Mouse (Mus musculus) lung, embryonic 15.5 days (tissue): ENCODE measurements around the gene Wfdc18. TPM values are rescaled to one million over a fixed set of nuclear protein-coding genes. Genes with fewer than 3 reads are reported as not detected.
A peak's percentile ranks its signal among the peaks of the same experiment; 100 is the strongest.

Experiments
- ATAC-seq: fragments of 200-750 bp; cut with Nextera tagmentation; 2 replicates; pipeline ENCODE4 v1.8.0; 2017; ENCODE audit warnings: moderate number of reproducible peaks, borderline replicate concordance; ENCODE audit not compliant: low FRiP score, low TSS enrichment; ENCODE audit errors: extremely low read depth
- H3K27ac ChIP-seq: fragments of 300-500 bp; sonication (generic); 2 replicates; pipeline ENCODE4 v1.5.1; 2015; ENCODE audit warnings: moderate library complexity, mild to moderate bottlenecking, inconsistent platforms
- H3K27me3 ChIP-seq: fragments of 300-500 bp; sonication (generic); 2 replicates; pipeline ENCODE4 v1.6.1; 2015; ENCODE audit warnings: inconsistent platforms
- H3K36me3 ChIP-seq: fragments of 300-500 bp; sonication (generic); 2 replicates; pipeline ENCODE4 v1.6.1; 2015; ENCODE audit warnings: inconsistent platforms
- H3K4me1 ChIP-seq: fragments of 300-500 bp; sonication (generic); 2 replicates; pipeline ENCODE4 v1.6.1; 2015; ENCODE audit warnings: inconsistent platforms
- H3K4me2 ChIP-seq: fragments of 300-500 bp; sonication (generic); 2 replicates; pipeline ENCODE4 v1.6.1; 2015; ENCODE audit warnings: inconsistent platforms, mild to moderate bottlenecking, moderate library complexity
- H3K4me3 ChIP-seq: fragments of 300-500 bp; sonication (generic); 2 replicates; pipeline ENCODE4 v1.5.1; 2015; ENCODE audit warnings: mild to moderate bottlenecking, inconsistent platforms
- H3K9ac ChIP-seq: fragments of 300-500 bp; sonication (generic); 2 replicates; pipeline ENCODE4 v1.6.1; 2015; ENCODE audit warnings: inconsistent platforms
- H3K9me3 ChIP-seq: fragments of 300-500 bp; sonication (generic); 2 replicates; pipeline ENCODE4 v1.6.1; 2016; ENCODE audit warnings: inconsistent platforms
- WGBS: fragments of 180-500 bp; shearing (Covaris S2); methylation state at CpG from one replicate; pipeline ENCODE4 v1.1.7; 2015; 5-methylcytosine and 5-hydroxymethylcytosine counted together
- polyA plus RNA-seq: library from polyadenylated mRNA; unstranded; fragments of >200 nt; fragmentation: Nextera tagmentation; extraction: Ambion mirVana; gene quantifications from 2 replicates; pipeline ENCODE4 v1.2.1, GENCODE M21; 2015

The Wfdc18 gene
- polyA plus RNA-seq, 1 experiment from 2014 or later, result 2.4 TPM

- no peaks in the 10 kb centered on the region for H3K36me3 ChIP-seq
- H3K27me3 ChIP-seq, result no peaks in the 10 kb centered on the region
- no peak overlapping the region for H3K9ac ChIP-seq
- H3K9me3 ChIP-seq, result no peaks in the 10 kb centered on the region
- H3K4me1 ChIP-seq, result no peaks in the 10 kb centered on the region
- H3K4me2 ChIP-seq, result no peak overlapping the region
- H3K4me3 ChIP-seq, result no peak overlapping the region
- no peak for ATAC-seq
- WGBS, result 65% methylated on average over 3 of the region's 3 CpGs
- H3K27ac ChIP-seq, result no peak overlapping the region
Observed at GRCm38 (mm10) chr11:83728757-83729432, 20.1 kb downstream of the Wfdc18 start.

DNA sequence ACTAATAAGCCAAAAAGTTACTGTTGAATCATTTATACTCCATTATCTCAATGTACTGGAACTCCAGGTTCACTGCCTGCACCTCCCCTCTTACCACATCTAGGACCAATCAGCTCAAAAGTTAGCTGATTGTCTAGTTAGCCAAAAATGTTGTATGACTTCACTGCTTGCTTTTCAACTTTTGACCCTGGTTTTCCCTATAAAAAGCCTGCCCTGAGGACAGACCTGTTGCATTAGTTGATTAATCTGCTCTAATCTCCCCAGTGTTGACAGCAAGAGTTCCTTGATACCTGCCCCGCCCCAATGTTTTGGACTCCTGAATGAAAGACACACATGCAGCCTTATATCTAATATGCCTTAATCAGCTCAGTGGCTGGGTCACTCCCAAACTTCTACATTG lies 22.3 kb downstream of the Wfdc18 start:
- no peaks in the 10 kb centered on the region for H3K4me1 ChIP-seq
- no peaks in the 10 kb centered on the region for H3K36me3 ChIP-seq
- no peak overlapping the region for H3K27ac ChIP-seq
- no peak overlapping the region for H3K4me3 ChIP-seq
- no peak overlapping the region for H3K4me2 ChIP-seq
- no peak overlapping the region for H3K9ac ChIP-seq
- no peaks in the 10 kb centered on the region for H3K9me3 ChIP-seq
- ATAC-seq, result no peak
- no peaks in the 10 kb centered on the region for H3K27me3 ChIP-seq
- 82% methylated on average over 1 of the region's 1 CpGs for WGBS

DNA sequence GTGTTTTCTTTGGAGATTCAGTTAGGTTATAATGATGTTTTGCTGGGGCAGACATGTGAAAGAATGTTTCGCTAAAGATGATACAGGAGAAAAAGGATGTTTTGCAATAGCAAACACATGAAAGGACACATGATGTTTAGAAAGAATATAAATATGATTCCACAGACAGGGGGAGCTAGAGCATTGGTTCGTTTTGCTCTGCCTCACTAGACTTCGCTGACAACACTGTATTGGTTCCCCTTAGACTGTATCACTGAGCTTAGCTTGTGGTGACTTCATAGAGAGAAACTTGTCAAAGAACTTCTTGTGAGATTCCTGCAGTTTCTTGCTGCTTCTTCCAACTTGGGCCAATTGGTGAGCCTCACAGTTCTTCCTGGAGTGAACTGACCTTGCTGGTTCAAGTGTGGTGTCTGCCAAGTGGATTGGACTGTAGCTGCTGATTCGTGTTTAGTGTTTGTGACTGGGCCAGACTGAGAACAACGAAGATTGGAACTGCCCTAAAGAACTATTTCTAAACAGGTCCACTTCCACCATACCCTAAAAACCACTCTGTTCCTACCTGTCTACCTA lies 24.3 kb downstream of the Wfdc18 start:
- Histone ChIP-seq H3K27ac (no peak overlapping the region), H3K9me3 (no peaks in the 10 kb centered on the region), H3K4me1 (no peaks in the 10 kb centered on the region), H3K9ac (no peak overlapping the region), H3K4me3 (no peak overlapping the region), H3K36me3 (no peaks in the 10 kb centered on the region), H3K27me3 (no peaks in the 10 kb centered on the region), H3K4me2 (no peak overlapping the region)
- ATAC-seq, result no peak
- 70% methylated on average over 5 of the region's 5 CpGs for WGBS

GRCm38 (mm10) chr11:83734215-83734614 lies 25.4 kb downstream of the Wfdc18 start:
- Histone ChIP-seq H3K27me3 (no peaks in the 10 kb centered on the region), H3K9ac (no peak overlapping the region), H3K4me2 (no peak overlapping the region), H3K4me1 (no peaks in the 10 kb centered on the region), H3K4me3 (no peak overlapping the region), H3K36me3 (no peaks in the 10 kb centered on the region), H3K9me3 (no peaks in the 10 kb centered on the region), H3K27ac (no peak overlapping the region)
- 77% methylated on average over 1 of the region's 1 CpGs for WGBS
- ATAC-seq, result no peak

DNA sequence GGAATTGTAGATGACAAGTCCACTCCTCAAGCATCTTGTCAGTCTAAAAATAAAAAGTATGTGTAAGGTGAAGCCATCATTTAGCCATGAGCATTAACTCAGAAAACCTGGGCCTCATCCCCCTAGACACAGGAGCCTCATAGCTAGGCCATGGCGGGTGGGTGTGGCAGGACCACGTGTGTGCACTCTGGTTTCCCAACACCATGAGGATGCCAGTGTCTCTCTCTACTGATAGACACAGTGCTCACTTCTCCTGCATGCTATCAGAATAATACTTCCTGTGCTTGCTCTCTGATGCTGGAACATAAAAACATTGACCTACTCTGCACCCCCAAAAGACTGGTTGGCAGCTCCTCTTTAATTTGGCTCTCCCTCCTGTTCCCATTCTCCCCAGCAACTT lies 27.1 kb downstream of the Wfdc18 start:
- Histone ChIP-seq H3K4me2 (no peak overlapping the region), H3K9ac (no peak overlapping the region), H3K27ac (no peak overlapping the region), H3K36me3 (no peaks in the 10 kb centered on the region), H3K9me3 (no peaks in the 10 kb centered on the region), H3K27me3 (no peaks in the 10 kb centered on the region), H3K4me1 (peaks cover 7% of the 10 kb centered on the region; the same call in 1 of the 2 replicates), H3K4me3 (no peak overlapping the region)
- ATAC-seq, result no peak
- WGBS, result 59% methylated on average over 2 of the region's 2 CpGs

- peaks cover 11% of the 10 kb centered on the region; the same call in 1 of the 2 replicates for H3K4me1 ChIP-seq
- no peaks in the 10 kb centered on the region for H3K27me3 ChIP-seq
- H3K27ac ChIP-seq, result no peak overlapping the region
- no peak overlapping the region for H3K4me3 ChIP-seq
- no peaks in the 10 kb centered on the region for H3K36me3 ChIP-seq
- H3K4me2 ChIP-seq, result no peak overlapping the region
- 71% methylated on average over 3 of the region's 3 CpGs for WGBS
- no peak for ATAC-seq
- no peaks in the 10 kb centered on the region for H3K9me3 ChIP-seq
- H3K9ac ChIP-seq, result no peak overlapping the region
Observed at GRCm38 (mm10) chr11:83737109-83737558, 28.3 kb downstream of the Wfdc18 start.

DNA sequence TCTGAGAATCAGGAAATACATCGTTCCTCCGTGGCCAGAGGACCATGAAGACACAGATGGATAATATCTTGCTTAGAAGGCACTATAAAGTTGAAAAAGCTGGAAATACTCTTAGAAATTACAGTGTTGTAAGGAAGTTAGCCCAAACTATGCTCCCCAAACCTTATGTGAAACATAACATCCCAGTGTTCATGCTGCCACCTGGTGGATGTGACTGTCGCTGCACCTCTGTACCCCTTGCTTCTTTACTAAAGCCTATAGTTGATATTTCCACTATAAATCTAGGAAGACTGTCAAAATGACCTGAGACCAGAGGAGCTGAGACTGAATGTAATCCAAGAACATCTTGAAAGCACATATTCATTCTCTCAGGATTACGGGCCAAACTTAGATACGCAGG lies 30.4 kb downstream of the Wfdc18 start:
- H3K4me3 ChIP-seq, result no peak overlapping the region
- H3K9ac ChIP-seq, result no peak overlapping the region
- H3K27ac ChIP-seq, result no peak overlapping the region
- H3K9me3 ChIP-seq, result no peaks in the 10 kb centered on the region
- H3K4me1 ChIP-seq, result peaks cover 11% of the 10 kb centered on the region; the same call in 1 of the 2 replicates
- no peak overlapping the region for H3K4me2 ChIP-seq
- no peaks in the 10 kb centered on the region for H3K27me3 ChIP-seq
- WGBS, result 21% methylated on average over 5 of the region's 5 CpGs
- no peak for ATAC-seq
- no peaks in the 10 kb centered on the region for H3K36me3 ChIP-seq

DNA sequence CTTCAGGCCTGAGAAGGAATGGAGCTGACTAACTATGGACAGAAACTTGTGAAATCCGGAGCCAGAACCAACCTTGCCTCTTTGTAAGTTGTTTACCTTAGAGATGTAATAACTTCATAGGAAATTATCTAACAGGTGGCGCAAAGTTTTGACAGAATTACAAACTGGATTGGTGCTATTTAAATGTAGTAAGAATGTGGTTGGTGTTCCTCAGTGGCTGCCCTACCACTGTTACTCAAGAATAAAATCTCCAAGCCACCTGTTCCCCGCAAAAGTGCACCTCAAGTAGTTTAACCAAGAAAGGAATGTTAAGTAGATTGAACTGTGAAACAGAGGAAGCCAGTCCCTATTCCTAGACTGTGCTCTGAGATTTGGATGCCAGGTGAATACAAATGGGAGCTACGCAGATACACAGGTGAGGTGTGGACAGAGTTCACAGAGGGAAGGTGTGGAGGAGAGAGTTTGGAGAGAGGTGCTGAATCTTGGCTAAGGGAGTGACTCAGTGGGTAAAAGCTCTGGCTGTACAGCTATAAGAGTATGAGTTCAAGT lies 31.7 kb downstream of the Wfdc18 start:
- no peaks in the 10 kb centered on the region; the same call in 1 of the 2 replicates for H3K27me3 ChIP-seq
- H3K4me1 ChIP-seq, result peaks cover 11% of the 10 kb centered on the region; the same call in 1 of the 2 replicates
- H3K9me3 ChIP-seq, result no peaks in the 10 kb centered on the region
- H3K9ac ChIP-seq, result no peak overlapping the region
- H3K27ac ChIP-seq, result peak overlapping the region; percentile 72
- peak; percentile 80; the same call in 1 of the 2 replicates for ATAC-seq
- no peaks in the 10 kb centered on the region for H3K36me3 ChIP-seq
- WGBS, result 47% methylated on average over 4 of the region's 4 CpGs
- H3K4me3 ChIP-seq, result no peak overlapping the region
- no peak overlapping the region for H3K4me2 ChIP-seq

DNA sequence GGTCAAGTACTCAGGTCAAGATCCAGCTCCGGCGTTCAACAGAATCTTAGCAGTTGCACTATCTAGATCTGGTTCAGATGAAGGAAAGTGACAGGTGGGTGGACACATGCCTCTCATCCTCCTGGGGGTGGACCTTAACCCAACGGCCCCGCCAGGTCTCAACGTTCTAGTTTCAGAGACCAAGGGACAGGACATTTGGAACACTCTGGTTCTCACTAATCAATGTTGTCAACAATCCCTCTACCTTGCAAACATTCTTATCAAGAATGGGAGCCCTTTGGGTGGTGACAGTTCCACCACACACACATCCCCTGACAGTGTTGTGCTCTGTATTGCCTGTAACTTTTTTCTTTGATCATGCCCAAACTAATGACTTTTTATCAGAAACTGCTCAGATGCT lies 33.0 kb downstream of the Wfdc18 start:
- Histone ChIP-seq H3K27ac (no peak overlapping the region), H3K9me3 (no peaks in the 10 kb centered on the region), H3K27me3 (peaks cover 2% of the 10 kb centered on the region), H3K9ac (no peak overlapping the region), H3K4me1 (peaks cover 11% of the 10 kb centered on the region; the same call in 1 of the 2 replicates), H3K4me3 (no peak overlapping the region), H3K36me3 (no peaks in the 10 kb centered on the region), H3K4me2 (no peak overlapping the region)
- ATAC-seq, result no peak
- WGBS, result 47% methylated on average over 5 of the region's 5 CpGs

DNA sequence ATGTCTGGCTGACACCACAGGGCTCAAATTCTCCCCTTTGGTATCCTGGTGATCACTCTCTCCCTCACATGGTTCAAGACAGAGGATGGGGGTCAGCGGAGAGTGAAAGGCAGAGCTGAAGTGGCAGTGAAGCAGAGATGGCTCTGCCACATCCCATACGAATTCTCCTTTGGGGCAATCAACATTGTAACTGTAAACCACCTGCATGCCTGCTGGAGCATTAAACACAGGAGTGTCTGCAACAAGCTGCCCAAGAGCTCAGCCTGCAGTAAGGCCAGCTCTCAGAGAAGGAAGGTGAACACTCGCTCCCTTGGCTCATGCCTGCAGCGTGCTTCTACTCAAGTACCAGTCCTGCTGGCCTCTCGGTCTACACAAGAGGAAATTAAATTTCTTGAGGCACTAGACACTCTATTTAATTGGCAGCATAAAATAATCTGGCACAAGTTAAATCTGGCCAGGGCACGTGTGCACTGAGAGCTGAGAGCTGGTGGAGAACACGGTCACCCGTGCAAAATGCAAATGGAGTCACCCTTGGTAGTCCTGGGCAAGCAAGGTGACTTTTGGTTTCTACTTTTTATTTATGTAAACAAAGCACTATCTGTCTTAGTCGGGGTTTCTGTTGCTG lies 34.0 kb downstream of the Wfdc18 start:
- Histone ChIP-seq H3K27ac (peak overlapping the region; percentile 18; the same call in 1 of the 2 replicates), H3K4me2 (no peak overlapping the region), H3K4me3 (no peak overlapping the region), H3K9ac (no peak overlapping the region), H3K4me1 (peaks cover 11% of the 10 kb centered on the region; the same call in 1 of the 2 replicates), H3K27me3 (peaks cover 4% of the 10 kb centered on the region), H3K9me3 (no peaks in the 10 kb centered on the region), H3K36me3 (no peaks in the 10 kb centered on the region)
- no peak for ATAC-seq
- WGBS, result 63% methylated on average over 9 of the region's 9 CpGs

- Histone ChIP-seq H3K9me3 (no peaks in the 10 kb centered on the region), H3K4me1 (peaks cover 11% of the 10 kb centered on the region; the same call in 1 of the 2 replicates), H3K9ac (no peak overlapping the region), H3K4me3 (no peak overlapping the region), H3K36me3 (no peaks in the 10 kb centered on the region), H3K4me2 (no peak overlapping the region), H3K27ac (no peak overlapping the region), H3K27me3 (peaks cover 4% of the 10 kb centered on the region)
- 77% methylated on average over 3 of the region's 3 CpGs for WGBS
- ATAC-seq, result no peak
Observed at GRCm38 (mm10) chr11:83743525-83743924, 34.7 kb downstream of the Wfdc18 start.

- 47% methylated on average over 4 of the region's 4 CpGs for whole genome bisulfite sequencing
- Histone ChIP-seq H3K36me3 (no peaks in the 10 kb centered on the region), H3K9me3 (no peaks in the 10 kb centered on the region), H3K27ac (no peak overlapping the region), H3K9ac (no peak overlapping the region), H3K4me3 (no peak overlapping the region), H3K4me2 (no peak overlapping the region), H3K4me1 (peaks cover under 1% of the 10 kb centered on the region; the same call in 1 of the 2 replicates), H3K27me3 (peaks cover 8% of the 10 kb centered on the region)
- no peak for ATAC-seq
Observed at GRCm38 (mm10) chr11:83746152-83746551, 37.3 kb downstream of the Wfdc18 start.
